ENCODE assay signal across 10 mouse cellular contexts in the genomic region with DNA sequence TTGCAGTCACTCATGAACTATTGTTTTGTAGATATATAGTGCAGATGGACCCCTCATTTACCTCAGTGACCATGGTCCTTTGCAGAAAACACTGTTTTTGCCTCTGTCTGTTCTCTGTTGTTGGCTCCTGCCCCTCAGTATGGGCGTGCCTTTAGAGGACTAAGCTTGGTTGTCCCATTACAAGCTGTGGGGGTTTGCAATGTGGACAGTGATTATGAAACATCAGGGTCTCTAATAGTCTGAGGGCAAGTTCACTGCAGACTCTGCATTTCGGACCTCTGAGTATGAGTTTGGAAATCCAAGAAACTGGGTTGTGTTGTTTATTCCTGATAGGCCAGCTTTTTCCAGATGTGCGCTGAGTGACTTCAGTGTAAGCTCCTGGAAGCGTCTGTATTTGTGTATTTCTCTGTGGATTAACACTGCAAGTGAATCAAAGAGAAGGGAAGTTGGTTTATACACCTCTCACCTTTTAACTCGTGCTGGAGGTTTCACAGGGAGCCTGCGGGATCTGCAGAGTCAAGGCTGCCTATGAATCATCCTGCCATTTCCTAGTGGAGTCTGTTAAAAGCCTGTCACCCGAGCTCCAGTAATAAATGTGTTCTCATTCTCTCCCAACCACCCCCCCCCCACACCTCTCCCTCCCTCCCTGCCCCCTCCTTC. TPM values are rescaled to one million over a fixed set of nuclear protein-coding genes. Genes with fewer than 3 reads are reported as not detected.
DNase-seq lines count a peak whose midpoint lies in the region; ATAC-seq and TF ChIP-seq lines count a peak whose summit lies in the region.
"Had no signal": no experiment of that assay in that cellular context is flagged by ENCODE, and none has a peak within 500 bp of the region (broad histone marks: within the 10 kb centered on the region; RNA-seq: fewer than 3 reads in every experiment).

No protein-coding gene starts in this region.

- 0 out of 2 replicates have a peak overlapping the region, but pooled peaks have one; percentile 3 for H3K27ac ChIP-seq in hindbrain, embryonic 11.5 days (ENCODE audit: low read depth, low read length)
- H3K27ac ChIP-seq in hindbrain, postnatal 0 days = no peak overlapping the region
- H3K27ac ChIP-seq in hindbrain, embryonic 15.5 days (replicated peaks) = 0 out of 2 replicates have a peak overlapping the region, but pooled peaks have one; percentile 30
- H3K27ac ChIP-seq: layer of hippocampus, adult 2 months; limb, embryonic 13.5 days had no signal

- H3K9ac ChIP-seq in hindbrain, embryonic 11.5 days (ENCODE audit: low read depth, low read length) = no peak overlapping the region
- H3K9ac ChIP-seq in hindbrain, postnatal 0 days (replicated peaks; ENCODE audit: low read length) = no peak overlapping the region
- H3K9ac ChIP-seq in hindbrain, embryonic 15.5 days = no peak overlapping the region
- H3K9ac ChIP-seq: limb, embryonic 13.5 days had no signal

- no peak overlapping the region for H3K4me3 ChIP-seq in hindbrain, embryonic 11.5 days (ENCODE audit: low read depth, low read length)
- no peak overlapping the region for H3K4me3 ChIP-seq in hindbrain, postnatal 0 days (ENCODE audit: low read length)
- H3K4me3 ChIP-seq in hindbrain, embryonic 15.5 days = no peak overlapping the region
- H3K4me3 ChIP-seq: layer of hippocampus, adult 2 months; limb, embryonic 13.5 days had no signal

- no peaks in the 10 kb centered on the region for H3K27me3 ChIP-seq in hindbrain, embryonic 11.5 days (ENCODE audit: control insufficient read depth, insufficient read depth, low read length)
- no peaks in the 10 kb centered on the region for H3K27me3 ChIP-seq in hindbrain, postnatal 0 days (ENCODE audit: insufficient read depth, low read length)
- no peaks in the 10 kb centered on the region for H3K27me3 ChIP-seq in hindbrain, embryonic 15.5 days
- H3K27me3 ChIP-seq: limb, embryonic 13.5 days had no signal

- H3K4me1 ChIP-seq in hindbrain, embryonic 11.5 days (replicated peaks; ENCODE audit: control insufficient read depth, insufficient read depth, low read length) = no peaks in the 10 kb centered on the region
- no peaks in the 10 kb centered on the region for H3K4me1 ChIP-seq in hindbrain, postnatal 0 days (ENCODE audit: insufficient read depth, low read length)
- peaks cover 22% of the 10 kb centered on the region; the same call in 1 of the 2 replicates for H3K4me1 ChIP-seq in hindbrain, embryonic 15.5 days (replicated peaks)

- peak; percentile 56 to 85 for DNase-seq in adrenal gland, adult (ENCODE audit: inconsistent age in 2 of 2, low spot score in 1 of 2)
- DNase-seq in adrenal gland, postnatal 25 days = no peak
- peak; percentile 9 for DNase-seq in hindbrain, embryonic 11.5 days (ENCODE audit: low spot score)
- no peak for DNase-seq in hindbrain, postnatal 0 days (ENCODE audit: low spot score)
- peak; percentile 54 for DNase-seq in 3T3-L1 (ENCODE audit: low read depth, low spot score)
- no peak for DNase-seq in cerebellum, postnatal 25 days
- DNase-seq in right cerebral cortex, adult 2 months (ENCODE audit: low spot score in 2 of 2) = no peak

- no peak overlapping the region for H3K4me2 ChIP-seq in hindbrain, embryonic 11.5 days (replicated peaks; ENCODE audit: low read depth, low read length)
- H3K4me2 ChIP-seq in hindbrain, postnatal 0 days (ENCODE audit: low read depth, low read length) = no peak overlapping the region
- H3K4me2 ChIP-seq in hindbrain, embryonic 15.5 days = no peak overlapping the region
- H3K4me2 ChIP-seq: limb, embryonic 13.5 days had no signal

- no peaks in the 10 kb centered on the region for H3K36me3 ChIP-seq in hindbrain, embryonic 11.5 days (ENCODE audit: control insufficient read depth, insufficient read depth, low read length)
- no peaks in the 10 kb centered on the region for H3K36me3 ChIP-seq in hindbrain, postnatal 0 days (ENCODE audit: insufficient read depth, low read length)
- no peaks in the 10 kb centered on the region for H3K36me3 ChIP-seq in hindbrain, embryonic 15.5 days
- H3K36me3 ChIP-seq: limb, embryonic 13.5 days had no signal

- WGBS in hindbrain, embryonic 11.5 days = 60% methylated on average over 7 of the region's 7 CpGs
- WGBS in hindbrain, postnatal 0 days = 47% methylated on average over 7 of the region's 7 CpGs
- WGBS in hindbrain, embryonic 15.5 days = 44% methylated on average over 7 of the region's 7 CpGs

- no peaks in the 10 kb centered on the region for H3K9me3 ChIP-seq in hindbrain, embryonic 11.5 days (ENCODE audit: control insufficient read depth, low read length)
- no peaks in the 10 kb centered on the region for H3K9me3 ChIP-seq in hindbrain, postnatal 0 days (ENCODE audit: low read length)
- H3K9me3 ChIP-seq in hindbrain, embryonic 15.5 days = no peaks in the 10 kb centered on the region
- H3K9me3 ChIP-seq: limb, embryonic 13.5 days had no signal

- TF ChIP-seq CTCF in hindbrain, postnatal 0 days (IDR thresholded peaks at IDR 0.05; ENCODE audit: low read depth) = no peak

- ATAC-seq in hindbrain, embryonic 11.5 days (ENCODE audit: low FRiP score) = peak; percentile 81
- no peak for ATAC-seq in hindbrain, postnatal 0 days
- peak; percentile 72 for ATAC-seq in hindbrain, embryonic 15.5 days (ENCODE audit: low FRiP score, low read depth)

RNA-seq across cellular contexts. Expression of a gene that starts 58.7 kb away (rescaled TPM):
- 85.1 and 93.9 TPM in 2 replicates for total RNA-seq in adrenal gland, postnatal 25 days (2021)
- 0.60 and 0.93 TPM in 2 replicates for polyA plus RNA-seq in hindbrain, embryonic 11.5 days (2014; fragmentation: Nextera tagmentation; extraction: Ambion mirVana)
- total RNA-seq in hindbrain, postnatal 0 days (2014; rRNA removed) = 1.6 and 2.6 TPM in 2 replicates
- polyA plus RNA-seq in hindbrain, postnatal 0 days (2015; fragmentation: Nextera tagmentation; extraction: Ambion mirVana) = 1.7 and 2.0 TPM in 2 replicates
- polyA plus RNA-seq in hindbrain, embryonic 15.5 days (2015; fragmentation: Nextera tagmentation; extraction: Ambion mirVana) = 0.94 and 0.96 TPM in 2 replicates

Comparison
In these comparisons a context has a peak if more than half of its experiments do, and no peak if none do; other contexts are left out.
1. DNase-seq: peak in adrenal gland, adult (2 of 2), hindbrain, embryonic 11.5 days (single experiment) and 3T3-L1 (single experiment); none in adrenal gland, postnatal 25 days (single experiment), hindbrain, postnatal 0 days (single experiment), cerebellum, postnatal 25 days (0 of 2) and right cerebral cortex, adult 2 months (0 of 2).